Mouse (Mus musculus): ENCODE measurements at regions not wholly inside any gene's neighbourhood (a gene's known extent, or its start where the extent isn't known, plus 50 kb on each side); places are given as distances from the start of the nearest gene placed in this dataset.
A peak's percentile ranks its signal among the peaks of the same experiment; 100 is the strongest.

- DNase-seq, result no peak
Observed at GRCm38 (mm10) chr13:78383761-78384160, 184.2 kb upstream of the Nr2f1 start.

- no peak for DNase-seq
Observed at GRCm38 (mm10) chr13:78361236-78361635, 161.7 kb upstream of the Nr2f1 start.

DNA sequence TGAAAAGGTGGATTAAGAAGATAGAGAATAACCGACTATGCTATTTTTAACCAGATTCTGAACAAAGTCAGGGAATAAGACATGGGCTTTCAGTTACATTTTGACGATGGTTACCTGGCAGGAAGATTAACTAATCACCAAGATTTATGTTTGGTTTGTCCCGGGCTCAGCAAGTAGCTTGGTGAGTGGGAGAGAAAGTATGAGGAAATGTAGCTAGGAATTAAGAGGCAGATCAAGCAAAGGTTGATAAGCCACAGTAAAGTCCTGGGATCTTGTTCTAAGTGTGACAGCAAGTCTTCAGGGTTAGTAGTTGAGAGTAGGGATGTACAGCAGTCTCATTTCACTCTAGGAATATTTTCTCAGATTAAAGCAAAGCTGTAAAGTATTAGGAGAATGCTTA lies 149.3 kb upstream of the Nr2f1 start:
- DNase-seq, result no peak

GRCm38 (mm10) chr13:78324443-78325206 lies 125.1 kb upstream of the Nr2f1 start:
- DNase-seq, result peak; percentile 6

DNA sequence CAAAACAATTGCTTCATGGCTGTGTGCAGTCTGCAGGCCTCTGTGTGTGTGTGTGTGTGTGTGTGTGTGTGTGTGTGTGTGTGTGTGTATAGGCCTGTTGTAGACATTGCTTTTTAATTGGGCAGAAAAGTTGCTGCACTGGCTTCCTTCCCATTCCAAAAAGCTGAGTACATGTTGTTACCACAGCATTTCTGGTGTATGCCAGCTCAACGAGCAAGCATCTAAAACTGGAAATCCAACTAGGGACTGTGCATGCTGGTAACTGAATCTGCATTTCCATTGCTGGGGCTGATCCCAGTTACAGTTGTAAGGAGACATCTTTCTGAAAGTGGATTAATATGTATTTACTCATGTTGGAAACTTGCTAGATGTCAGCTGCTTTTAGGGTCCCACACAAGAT lies 123.6 kb upstream of the Nr2f1 start:
- no peak for DNase-seq

DNA sequence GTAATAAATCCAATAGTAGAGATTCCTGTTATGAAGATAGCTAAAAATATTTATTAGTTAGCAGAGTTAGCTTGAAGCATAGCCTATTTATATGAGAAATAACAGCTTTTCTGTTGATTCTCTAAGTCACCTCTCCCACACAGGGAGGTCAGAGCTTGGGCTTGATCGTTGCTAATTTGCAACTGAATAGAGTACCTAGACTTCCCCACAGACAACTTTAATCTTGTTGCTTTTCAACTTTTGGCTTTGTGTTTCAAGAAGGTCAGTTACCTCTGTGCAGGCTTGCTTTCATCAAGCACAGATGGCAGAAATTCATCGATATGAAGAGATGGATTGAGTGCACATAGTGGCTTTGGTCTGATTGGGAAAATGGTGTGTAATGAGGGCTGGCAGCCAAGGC lies 118.9 kb upstream of the Nr2f1 start:
- DNase-seq, result no peak

- peak; percentile 7 for DNase-seq
Observed at GRCm38 (mm10) chr13:78310837-78311236, 111.3 kb upstream of the Nr2f1 start.

Measured in embryo, embryonic 11 days (tissue).